Mouse (Mus musculus): Measurements from ENCODE around the gene Arpin.

The Arpin gene

GRCm38 (mm10) chr7:79892576-79893428, 42.4 kb downstream of the Arpin start:
- in situ Hi-C loops (cut with MboI): no loop called here

- in situ Hi-C loops (cut with MboI): no loop called here
Observed at GRCm38 (mm10) chr7:79890436-79891221, 44.5 kb downstream of the Arpin start.

DNA sequence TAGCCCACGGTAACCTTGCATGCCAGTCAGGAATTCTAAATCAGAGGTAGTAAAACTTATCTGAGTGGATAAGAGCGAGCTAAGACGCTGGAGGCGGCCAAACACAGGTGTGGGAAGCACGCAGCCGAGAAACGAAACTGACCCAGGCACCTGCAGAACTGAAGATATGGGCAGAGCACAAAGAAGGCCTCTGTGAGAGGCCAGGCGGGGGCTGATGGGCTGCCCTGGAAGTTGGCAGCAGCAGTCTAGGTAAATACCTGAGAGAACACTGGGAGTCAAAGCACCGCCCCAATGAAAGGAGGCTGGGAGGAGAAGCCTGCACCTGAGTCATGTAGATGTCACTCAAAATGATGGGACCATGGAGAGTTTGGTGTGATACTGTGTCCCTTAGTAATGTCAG, 46.6 kb downstream of the Arpin start:
- in situ Hi-C loops (cut with MboI): no loop called here

GRCm38 (mm10) chr7:79883613-79884334, 51.4 kb downstream of the Arpin start:
- in situ Hi-C loops (cut with MboI): no loop called here

DNA sequence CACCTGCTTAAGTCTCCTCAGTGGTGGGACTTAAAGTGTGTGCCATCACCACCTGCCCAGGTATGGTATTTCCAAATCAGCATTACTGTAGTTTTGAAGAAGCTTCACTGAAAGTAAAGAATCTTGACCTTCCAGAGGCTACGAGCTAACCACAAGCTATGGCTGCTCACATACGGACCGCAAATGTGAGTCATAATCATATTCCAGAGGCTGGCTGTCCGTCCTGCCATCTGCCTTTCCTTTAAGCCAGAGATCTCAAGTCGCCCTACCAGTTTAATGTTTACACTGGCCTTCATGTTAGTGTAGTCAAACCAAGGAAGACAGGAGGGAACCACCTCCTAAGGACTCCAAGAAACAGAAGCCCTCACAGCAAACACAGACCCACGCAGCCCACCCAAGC, 53.3 kb downstream of the Arpin start:
- in situ Hi-C loops (cut with MboI): no loop called here

DNA sequence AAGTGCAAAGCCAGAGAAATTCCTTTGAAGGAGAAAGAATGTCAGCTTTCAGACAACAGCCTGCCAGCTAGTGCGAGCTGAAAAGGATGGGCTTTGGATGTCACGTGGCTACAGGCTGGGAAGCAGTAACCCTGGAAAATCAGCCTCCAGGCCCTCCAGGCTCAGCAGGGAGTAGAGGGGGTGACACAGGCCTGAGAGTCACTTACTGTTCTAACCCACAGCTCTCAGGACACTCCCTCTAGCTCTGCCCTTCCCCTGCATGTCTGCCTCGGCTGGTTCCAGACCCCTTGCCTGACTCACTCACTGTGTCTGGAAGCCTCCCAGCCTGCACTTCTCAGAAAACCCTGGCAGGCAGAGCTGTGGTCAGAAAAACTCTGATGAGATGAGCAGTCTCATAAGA, 54.2 kb downstream of the Arpin start:
- in situ Hi-C loops (cut with MboI): no loop called here

- in situ Hi-C loops (cut with MboI): no loop called here
Observed at GRCm38 (mm10) chr7:79880033-79880432, 55.1 kb downstream of the Arpin start.

DNA sequence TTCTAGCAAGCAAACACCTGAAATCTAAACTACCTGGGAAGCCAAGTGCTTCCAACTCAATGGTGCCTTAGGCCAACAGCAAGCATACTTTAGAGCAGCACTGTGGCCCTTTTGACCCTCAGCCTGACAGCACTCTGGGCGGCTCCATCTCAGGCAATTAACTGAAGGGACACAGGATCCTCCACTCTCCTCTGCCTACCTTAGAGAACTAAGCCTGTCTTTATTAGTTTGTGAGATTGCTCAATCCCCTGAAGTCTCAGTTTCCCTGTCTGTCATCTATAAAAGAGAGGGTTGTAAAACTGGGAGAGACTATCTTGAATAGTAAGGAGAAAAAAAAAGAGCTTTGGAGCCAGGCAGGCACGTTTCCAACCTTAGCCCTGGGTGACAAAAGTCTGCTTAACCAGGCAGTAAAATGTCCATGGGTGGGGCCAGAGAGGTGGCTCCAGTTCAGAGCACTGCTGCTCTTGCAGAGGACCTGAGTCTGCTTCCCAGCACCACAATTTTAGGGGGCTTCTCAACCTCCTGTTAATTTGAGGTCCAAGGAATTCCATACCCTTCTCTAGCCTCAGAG, 56.6 kb downstream of the Arpin start:
- in situ Hi-C loops (cut with MboI): no loop called here

All from mature B cell (primary cell).